Mouse (Mus musculus): Measurements from ENCODE around the gene Atraid.

The Atraid gene

GRCm38 (mm10) chr5:31054261-31055215 is 6.4 kb downstream of the Atraid start, which contains the start of gene Cad:
Cad (plus strand) TSS chr5:31054780.
- peak; percentile 93 to 96 for DNase-seq (ENCODE audit: low spot score in 2 of 2)

DNA sequence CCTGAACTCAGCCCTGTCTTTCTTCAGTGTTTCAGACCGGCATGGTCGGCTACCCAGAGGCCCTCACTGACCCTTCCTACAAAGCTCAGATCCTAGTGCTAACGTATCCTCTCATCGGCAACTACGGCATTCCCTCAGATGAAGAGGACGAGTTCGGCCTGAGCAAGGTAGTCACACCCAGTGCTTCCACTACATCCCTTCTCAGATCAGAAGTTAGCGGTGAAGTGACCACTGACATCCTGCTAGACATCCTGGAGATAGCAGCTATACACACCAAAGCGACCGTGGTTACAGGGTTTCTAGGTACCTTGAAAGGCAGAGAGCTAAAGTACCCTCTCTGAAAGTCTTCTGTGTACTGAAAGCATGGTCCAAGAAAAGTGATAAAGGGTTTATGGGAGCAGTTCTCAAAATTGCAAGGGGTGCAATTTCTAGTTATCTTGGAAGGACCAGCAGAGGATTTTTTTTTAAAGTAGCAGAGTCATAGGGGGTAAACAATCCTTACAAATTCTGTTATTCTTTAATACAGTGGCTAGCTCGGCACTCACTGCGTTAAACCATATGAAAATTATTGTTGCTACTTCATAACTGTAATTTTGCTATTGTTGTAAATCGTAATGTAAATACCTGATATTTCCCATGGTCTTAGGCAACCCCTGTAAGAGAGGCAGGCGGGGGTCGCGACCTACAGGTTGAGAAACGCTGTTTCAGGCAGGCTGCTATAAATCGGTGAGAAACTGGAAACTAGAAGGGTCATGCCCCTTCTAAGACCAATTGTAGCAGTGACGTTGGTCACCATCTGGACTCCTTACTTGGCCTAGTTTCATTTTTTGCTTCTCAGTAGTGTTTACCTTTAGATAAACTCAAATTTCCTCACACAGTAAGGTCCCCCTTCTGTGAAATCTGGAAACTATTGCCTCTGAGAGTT is 7.4 kb downstream of the Atraid start:
- no peak for DNase-seq (ENCODE audit: low spot score in 2 of 2)

GRCm38 (mm10) chr5:31069810-31070209 is 21.7 kb downstream of the Atraid start:
- no peak for DNase-seq (ENCODE audit: low spot score in 2 of 2)

- no peak for DNase-seq (ENCODE audit: low spot score in 2 of 2)
These were observed 22.9 kb downstream of the Atraid start for GRCm38 (mm10) chr5:31071059-31071458.

GRCm38 (mm10) chr5:31071821-31072220 is 23.7 kb downstream of the Atraid start:
- no peak for DNase-seq (ENCODE audit: low spot score in 2 of 2)

GRCm38 (mm10) chr5:31073176-31073575 is 25.1 kb downstream of the Atraid start:
- DNase-seq (ENCODE audit: low spot score in 2 of 2) = no peak

- DNase-seq (ENCODE audit: low spot score in 2 of 2) = no peak
These were observed 28.2 kb downstream of the Atraid start for GRCm38 (mm10) chr5:31076346-31076745.

DNA sequence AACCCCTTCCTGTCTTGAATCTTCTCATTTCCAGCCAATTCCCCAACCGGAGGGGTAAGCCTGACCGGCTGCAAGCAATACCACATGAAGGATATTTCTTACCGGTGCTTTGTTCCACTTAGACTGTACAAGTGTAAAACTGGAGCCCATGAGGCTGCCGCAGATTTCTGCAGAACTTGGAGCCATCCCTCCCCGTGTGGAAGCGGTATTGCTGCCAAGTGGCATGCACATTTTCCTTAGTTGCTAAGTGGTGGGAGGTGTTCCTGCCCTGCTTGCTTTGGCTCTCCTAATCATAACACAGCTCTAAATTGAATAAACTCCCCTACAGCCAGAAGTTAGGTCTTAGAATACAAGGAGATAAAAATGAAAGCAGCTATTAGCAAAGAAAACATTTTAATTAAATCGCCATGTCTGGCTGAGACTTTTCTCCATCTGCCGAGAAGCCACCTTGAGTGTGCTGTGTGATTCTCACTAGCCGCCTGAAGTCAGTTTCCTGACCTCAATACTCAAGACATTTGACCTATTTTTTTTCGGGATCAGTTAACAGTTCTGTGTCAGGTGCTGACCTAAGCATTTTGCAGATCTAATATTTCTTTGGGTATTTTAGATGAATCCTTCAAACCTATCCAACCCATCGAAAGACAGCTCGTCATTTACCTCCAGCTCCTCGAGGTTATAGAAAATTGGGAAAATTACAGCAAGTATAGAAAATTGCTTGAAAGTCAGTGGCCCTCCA is 32.1 kb downstream of the Atraid start:
- no peak for DNase-seq (ENCODE audit: low spot score in 2 of 2)

DNA sequence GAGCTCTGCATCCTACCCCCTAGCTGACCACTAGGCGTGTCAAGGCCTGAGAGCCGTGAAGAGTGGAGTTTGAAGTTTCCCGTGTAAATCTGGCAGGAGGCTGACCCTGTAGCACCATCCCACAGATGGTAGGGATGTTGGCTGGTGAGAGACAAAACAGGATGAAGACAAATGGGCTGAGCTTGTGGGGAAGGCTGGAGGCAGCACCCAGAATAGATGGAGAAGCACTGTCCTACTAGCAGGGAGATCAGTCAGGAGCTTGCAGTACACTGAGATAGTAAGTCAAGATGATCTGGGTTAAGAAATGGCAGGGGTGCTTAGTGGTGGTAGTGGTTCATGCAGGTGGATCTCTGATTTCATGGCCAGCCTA is 32.7 kb downstream of the Atraid start:
- no peak for DNase-seq (ENCODE audit: low spot score in 2 of 2)

DNA sequence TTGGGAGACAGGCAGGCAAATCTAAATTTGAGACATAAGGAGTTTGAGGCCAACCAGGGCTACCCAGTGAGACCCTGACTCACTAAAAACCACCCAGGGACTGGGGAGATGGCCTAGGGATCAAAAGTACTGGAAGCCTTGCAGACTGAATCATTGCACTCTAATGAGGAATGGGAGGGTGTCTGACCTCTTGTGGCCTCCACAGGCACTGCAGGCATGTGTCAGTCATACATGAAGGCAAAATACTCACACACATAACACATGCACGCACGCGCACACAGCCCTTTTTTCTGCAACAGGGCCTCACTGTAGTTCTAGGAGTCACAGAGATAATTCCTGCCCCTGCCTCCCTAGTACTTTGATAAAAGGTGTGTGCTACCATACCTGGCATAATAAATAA is 33.3 kb downstream of the Atraid start:
- peak; percentile 42 to 74 for DNase-seq (ENCODE audit: low spot score in 2 of 2)

GRCm38 (mm10) chr5:31082355-31082754 is 34.2 kb downstream of the Atraid start:
- peak; percentile 45 to 86 for DNase-seq (ENCODE audit: low spot score in 2 of 2)

DNA sequence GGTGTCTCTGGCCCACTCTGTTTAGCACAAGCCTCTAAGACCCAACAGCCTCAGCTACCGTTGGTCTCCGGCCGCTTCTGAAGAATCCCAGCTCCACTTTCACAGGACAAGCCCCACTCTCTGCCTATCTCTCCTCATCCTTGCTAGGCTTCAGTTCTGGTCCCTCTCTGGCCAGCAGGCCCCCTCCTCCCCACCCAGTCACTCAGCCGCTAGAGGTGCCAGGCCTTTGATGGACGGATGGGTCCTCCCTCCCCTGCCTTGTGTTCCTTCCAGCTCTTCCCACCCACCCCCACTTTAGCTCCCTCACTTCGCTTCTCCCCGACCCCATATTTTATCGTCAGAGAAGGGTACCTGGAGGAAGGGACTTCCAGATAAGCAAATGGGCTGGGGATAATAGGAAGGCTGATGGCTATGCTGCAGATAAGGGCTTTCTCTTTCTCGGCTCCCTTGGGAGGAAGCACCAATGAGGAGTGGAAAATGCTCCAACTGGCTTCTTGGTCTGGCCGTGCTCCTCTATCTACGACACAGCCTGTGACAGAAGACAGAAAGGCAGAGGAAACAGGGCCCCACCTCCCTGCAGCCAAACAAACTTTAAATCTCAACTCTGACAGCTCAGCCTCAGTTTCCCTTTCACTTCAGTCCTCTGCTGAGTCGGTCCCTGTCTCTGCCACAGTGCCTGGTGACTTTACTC is 35.0 kb downstream of the Atraid start:
- DNase-seq (ENCODE audit: low spot score in 2 of 2) = no peak

- peak in 1 of 2 experiments; percentile 46 for DNase-seq (ENCODE audit: low spot score in 2 of 2)
These were observed 35.8 kb downstream of the Atraid start for GRCm38 (mm10) chr5:31083949-31084348.

DNA sequence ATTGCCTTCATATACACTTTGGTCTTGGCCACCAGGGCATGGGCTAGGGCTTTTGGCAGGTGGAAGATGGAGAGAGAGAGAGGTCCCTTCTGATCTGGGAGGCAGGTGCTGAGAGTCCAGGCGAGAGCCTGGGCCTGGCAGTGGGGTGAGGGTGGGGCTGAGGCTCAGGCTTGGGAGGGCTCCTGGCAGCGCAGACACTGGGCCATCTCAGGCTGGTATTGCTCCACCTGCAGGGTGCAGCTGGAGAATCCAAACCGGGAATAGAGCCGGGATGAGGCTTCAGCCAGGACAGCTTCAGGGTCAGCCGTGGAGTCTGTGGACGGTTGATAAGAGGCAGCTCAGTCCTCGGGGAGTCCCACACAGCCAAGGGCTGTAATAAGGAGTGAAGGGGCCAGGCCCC is 38.5 kb downstream of the Atraid start:
- DNase-seq (ENCODE audit: low spot score in 2 of 2) = no peak

GRCm38 (mm10) chr5:31087131-31087530 is 39.0 kb downstream of the Atraid start:
- DNase-seq (ENCODE audit: low spot score in 2 of 2) = no peak

GRCm38 (mm10) chr5:31092231-31092975 is 44.3 kb downstream of the Atraid start:
- no peak for DNase-seq (ENCODE audit: low spot score in 2 of 2)

DNA sequence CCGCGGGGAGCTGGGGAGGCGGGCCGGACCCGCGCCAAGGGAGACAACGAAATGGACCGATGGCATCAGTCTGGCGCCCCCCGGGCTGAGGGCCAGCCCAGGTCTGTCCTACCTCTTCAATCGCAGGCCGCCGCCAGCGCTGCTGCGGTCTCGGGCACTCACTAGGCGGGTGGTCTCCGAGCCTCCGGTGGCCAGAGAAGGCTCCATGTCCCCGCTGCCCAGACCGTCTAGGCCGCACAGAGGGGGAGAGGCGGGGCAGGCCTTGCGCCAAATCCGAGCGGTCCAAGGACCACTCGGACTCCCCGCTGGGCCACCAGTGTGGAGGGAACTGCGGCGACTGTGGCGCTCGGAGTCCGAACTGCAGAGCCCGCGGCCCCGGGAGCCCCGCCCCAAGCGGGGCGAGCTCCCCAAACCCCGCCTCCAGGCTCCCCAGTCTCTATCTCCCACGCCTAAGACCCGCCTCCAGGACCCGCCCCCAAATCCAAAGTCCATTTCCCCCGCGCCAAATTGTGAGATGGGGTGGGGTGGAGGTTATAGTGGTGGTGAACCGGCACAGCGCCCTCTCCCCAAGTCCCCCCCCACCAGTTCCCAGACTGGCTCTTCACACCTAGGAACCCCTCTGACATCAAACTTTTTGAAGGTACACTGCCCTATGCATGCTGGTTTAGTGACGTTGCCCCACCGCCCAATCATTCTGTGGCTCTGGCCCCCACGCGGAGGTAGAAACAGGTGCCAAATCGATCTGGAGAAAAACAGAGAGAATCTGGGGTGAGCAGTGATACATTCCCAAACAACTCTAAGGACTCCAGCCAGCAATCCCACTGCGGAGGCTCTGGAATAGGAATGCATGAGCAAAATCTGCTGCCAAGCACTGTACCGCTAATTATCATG is 45.3 kb downstream of the Atraid start:
- DNase-seq (ENCODE audit: low spot score in 2 of 2) = peak in 1 of 2 experiments; percentile 43

DNA sequence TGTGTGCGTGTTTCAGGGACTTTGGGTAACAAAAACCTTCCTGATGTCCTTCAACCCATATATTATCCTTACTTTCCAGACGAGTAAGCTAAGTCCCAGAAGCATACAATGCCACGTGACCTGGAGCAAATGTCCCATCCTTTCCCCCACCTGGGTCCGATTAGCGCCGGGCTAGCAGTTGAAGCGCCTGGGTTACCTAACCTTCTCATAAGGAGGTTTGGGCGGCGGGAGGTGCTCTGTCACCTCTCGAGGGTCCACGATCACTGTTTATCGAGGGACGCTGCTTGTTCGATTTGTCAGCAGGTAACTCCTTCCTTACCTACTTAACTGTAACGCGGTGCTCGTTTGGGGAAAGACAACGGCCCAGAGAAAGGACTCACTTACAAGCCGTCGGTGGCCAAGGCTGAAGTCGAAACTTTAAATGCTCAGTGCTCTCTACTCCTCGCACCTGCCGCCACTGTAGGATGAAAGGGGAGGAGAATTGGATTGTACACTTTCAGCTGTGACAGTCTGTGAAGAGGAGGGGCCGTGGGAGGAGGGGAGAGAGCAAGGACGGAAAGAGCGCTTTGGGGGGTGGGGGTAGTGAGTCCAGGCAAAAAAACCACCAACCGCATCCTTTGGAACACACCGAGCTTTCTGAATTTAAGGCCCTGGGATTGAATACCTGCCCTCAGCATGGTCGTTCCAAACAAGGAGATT is 46.1 kb downstream of the Atraid start:
- DNase-seq (ENCODE audit: low spot score in 2 of 2) = no peak
